Mouse (Mus musculus): ENCODE measurements around the gene Clic5. TPM values are rescaled to one million over a fixed set of nuclear protein-coding genes. Genes with fewer than 3 reads are reported as not detected.

Gene Clic5
- polyA plus RNA-seq, 1 experiment from 2014 or later = 9.0 TPM

DNA sequence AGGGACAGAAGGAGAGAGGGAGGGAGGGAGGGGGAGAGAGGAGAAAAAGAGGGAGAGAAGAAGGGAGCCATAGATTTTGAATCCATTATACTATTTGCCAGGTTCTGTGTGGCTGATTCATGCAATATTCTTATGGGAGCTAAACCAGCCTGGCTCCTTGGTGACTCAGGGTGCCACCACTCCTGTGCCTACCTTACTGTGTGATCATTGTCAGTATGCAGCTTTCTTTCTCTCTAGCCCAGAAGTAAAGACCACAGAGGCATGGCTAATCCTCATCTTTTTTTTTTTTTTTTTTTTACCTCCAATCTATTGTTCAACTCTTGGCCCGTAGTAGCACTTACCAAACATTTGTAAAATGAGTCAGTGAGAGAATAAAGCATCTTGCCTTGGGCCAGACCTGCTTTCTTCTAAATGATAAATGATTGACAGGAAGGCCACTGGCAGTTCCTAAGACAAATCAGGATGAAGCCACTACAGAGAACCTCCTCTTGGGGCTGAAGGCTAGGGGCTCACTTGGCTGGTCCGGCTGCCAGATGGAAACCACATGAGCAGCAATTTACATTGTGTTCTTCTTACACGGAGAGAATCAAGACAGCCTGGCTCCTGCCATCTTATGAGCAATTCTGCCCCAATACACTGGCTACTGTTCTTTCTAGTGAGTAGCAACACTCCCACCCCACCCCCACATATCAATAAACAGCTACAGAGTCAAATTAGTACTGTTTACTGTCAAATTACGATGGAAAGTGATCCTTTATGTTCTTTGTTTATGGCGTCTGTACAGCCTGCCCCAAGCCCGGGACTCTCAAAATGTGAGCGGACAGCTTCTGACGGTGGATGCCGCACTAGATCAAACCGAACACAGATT lies 139.1 kb downstream of the Clic5 start:
- no peaks in the 10 kb centered on the region for H3K9me3 ChIP-seq
- no peak overlapping the region for H3K27ac ChIP-seq (replicated peaks)
- ATAC-seq (ENCODE audit: extremely low read depth, insufficient number of reproducible peaks, low FRiP score, low TSS enrichment) = no peak
- H3K4me1 ChIP-seq = no peaks in the 10 kb centered on the region
- WGBS = 78% methylated on average over 10 of the region's 10 CpGs
- no peaks in the 10 kb centered on the region for H3K36me3 ChIP-seq
- H3K9ac ChIP-seq = no peak overlapping the region
- H3K4me2 ChIP-seq = no peak overlapping the region
- no peaks in the 10 kb centered on the region; the same call in 1 of the 2 replicates for H3K27me3 ChIP-seq (replicated peaks)
- no peak overlapping the region for H3K4me3 ChIP-seq

DNA sequence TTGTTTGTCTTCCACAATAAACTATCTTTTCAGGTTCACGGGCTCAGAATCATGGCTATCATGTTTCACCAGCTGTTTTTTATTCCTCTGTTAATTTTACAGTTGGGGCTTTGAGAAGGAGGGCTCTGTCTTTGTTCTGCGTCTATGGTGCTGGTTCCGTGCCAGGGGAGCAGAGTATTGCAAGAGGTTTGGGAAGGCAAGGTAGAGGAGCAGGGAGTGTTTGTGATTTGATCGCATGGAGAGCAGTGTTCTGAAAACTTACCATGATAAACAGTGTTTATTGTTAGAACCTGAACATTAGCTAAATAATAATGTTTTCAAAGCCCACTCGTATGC lies 139.7 kb downstream of the Clic5 start:
- Histone ChIP-seq H3K4me2 (no peak overlapping the region), H3K9ac (no peak overlapping the region), H3K36me3 (no peaks in the 10 kb centered on the region), H3K27ac (replicated peaks) (no peak overlapping the region), H3K27me3 (replicated peaks) (no peaks in the 10 kb centered on the region; the same call in 1 of the 2 replicates), H3K4me1 (no peaks in the 10 kb centered on the region), H3K4me3 (no peak overlapping the region), H3K9me3 (no peaks in the 10 kb centered on the region)
- no peak for ATAC-seq (ENCODE audit: extremely low read depth, insufficient number of reproducible peaks, low FRiP score, low TSS enrichment)
- WGBS = 72% methylated on average over 5 of the region's 5 CpGs

Other genes starting within 250 kb of the Clic5 start
- gene Enpp5, start 109.8 kb upstream of the Clic5 start, polyA plus RNA-seq (2015; fragmentation: Nextera tagmentation; extraction: Ambion mirVana) = 15.8 and 16.2 TPM in 2 replicates
- 6.7 and 7.8 TPM in 2 replicates for gene Enpp4, start 82.8 kb upstream of the Clic5 start, polyA plus RNA-seq (2015; fragmentation: Nextera tagmentation; extraction: Ambion mirVana)

All from heart, embryonic 13.5 days (tissue).